Mouse (Mus musculus): ENCODE results near the gene Gm49318. TPM values are rescaled to one million over a fixed set of nuclear protein-coding genes. Genes with fewer than 3 reads are reported as not detected.

The Gm49318 gene
- polyA plus RNA-seq (2015; fragmentation: Nextera tagmentation; extraction: Ambion mirVana): not detected in 2 replicates

DNA sequence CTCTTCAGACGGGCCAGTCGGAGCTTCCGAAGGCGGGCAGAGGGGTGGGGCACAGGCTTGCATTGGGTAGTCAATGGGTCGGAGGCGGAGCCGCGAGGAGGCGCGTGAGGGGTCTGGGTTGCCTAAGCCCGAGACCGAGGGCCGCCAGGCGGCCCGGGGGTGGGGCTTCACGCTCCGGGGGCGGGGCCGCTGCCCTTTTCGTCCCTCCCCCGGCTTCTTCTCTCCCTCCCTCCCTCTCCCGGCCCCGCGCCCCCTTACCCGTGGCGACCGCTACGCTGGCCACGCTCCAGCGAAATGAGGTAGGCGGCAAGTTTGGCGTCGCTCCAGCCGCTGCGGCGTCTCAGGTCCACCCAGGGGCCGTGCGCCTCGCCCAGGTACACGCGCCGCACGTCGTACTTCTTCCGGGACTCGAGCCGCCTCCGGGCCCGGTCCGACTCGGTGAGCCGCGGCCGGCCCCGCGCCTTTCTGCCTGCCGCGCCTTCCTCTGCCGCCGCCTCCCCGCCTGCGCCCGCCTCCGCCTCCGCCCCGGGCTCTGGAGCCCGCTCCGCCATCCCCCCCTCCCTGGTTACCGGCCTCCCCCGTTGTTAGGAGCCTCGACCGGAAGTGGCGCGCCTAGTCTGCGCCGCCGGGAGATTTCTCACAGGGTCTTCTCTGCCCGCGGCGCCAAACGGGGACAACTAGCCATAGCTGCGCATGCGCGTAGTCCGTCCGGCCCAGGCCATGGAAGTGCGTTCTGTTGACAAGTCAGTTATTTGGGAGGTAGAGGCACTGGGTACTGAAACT, at the start of gene Gm49318, which contains the start of gene Zfp653:
Gene Gm49318 (minus strand): TSS at position 469 of the 783 bp plus-strand sequence.
Gene Zfp653 (minus strand): TSS at position 586 of the 783 bp plus-strand sequence.
- Histone ChIP-seq H3K9ac (peak within 1 kb of the TSS; percentile 93), H3K27me3 (no peaks in the 10 kb centered on the region), H3K4me3 (peak within 1 kb of the TSS; percentile 79), H3K27ac (peak within 1 kb of the TSS; percentile 98), H3K36me3 (peaks cover 42% of the 10 kb centered on the region), H3K4me1 (peaks cover 5% of the 10 kb centered on the region; the same call in 1 of the 2 replicates), H3K9me3 (no peaks in the 10 kb centered on the region), H3K4me2 (peak within 1 kb of the TSS; percentile 63)
- WGBS: 1% methylated on average over 61 of the region's 87 CpGs
- ATAC-seq (ENCODE audit: insufficient number of reproducible peaks, insufficient read depth, low FRiP score, low TSS enrichment, low read depth): peak; percentile 98

DNA sequence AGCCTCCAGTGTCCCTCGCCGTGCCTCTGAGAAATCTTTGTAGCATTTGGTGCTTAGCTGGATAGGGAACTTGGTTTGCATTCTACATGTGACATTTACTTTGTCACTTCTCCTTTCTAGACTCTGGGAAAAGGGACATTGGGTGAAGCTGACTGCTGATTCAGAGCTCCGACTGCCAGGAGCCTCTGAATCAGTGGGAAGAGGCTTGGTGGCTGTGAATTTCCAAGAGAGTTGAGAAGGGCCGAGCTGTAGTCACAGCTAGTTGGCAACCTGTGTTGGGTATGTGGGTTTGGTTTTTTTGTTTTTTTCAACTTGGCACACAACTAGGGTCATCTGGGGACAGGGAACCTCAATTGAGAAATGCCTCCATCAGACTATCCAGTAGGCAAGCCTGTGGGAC, 48.5 kb upstream of the Gm49318 start:
- no peak for ATAC-seq (ENCODE audit: insufficient number of reproducible peaks, insufficient read depth, low FRiP score, low TSS enrichment, low read depth)
- no peak overlapping the region for H3K27ac ChIP-seq
- WGBS: 88% methylated on average over 4 of the region's 4 CpGs
- no peaks in the 10 kb centered on the region for H3K9me3 ChIP-seq
- H3K4me3 ChIP-seq: no peak overlapping the region
- peaks cover 4% of the 10 kb centered on the region; the same call in 1 of the 2 replicates for H3K27me3 ChIP-seq
- H3K9ac ChIP-seq: no peak overlapping the region
- peaks cover 14% of the 10 kb centered on the region for H3K4me1 ChIP-seq
- no peak overlapping the region for H3K4me2 ChIP-seq
- H3K36me3 ChIP-seq: no peaks in the 10 kb centered on the region

DNA sequence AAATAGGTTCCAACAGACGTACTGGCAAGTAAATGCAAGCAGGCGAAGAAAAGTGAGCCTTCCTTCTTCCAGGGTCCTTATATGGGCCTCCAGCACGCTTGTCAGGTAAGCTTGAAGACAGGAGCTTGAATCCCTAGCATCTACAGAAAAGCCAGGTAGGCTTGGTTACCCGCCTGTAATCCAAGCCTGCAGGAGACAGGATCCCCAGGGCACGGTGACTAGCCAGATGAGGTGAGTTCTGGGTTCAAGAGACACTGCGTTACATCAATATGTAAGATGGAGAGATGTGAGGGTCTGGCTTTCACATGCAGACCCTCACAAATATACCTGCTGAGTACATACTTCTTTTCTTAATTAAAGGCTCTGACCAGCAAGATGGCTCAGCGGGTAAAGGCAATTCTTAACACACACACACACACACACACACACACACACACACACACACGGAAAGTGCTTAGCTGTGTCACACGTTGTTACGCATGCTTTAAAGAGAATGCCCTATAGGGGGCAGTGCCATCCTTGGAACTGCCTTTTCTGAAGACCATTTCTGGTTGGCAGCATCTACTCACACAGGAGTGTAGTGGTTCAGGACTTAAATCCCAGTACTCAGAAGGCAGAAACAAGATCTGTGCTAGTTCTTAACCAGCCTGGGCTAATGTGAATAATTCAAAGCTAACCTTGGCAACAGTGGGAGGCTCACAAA, 46.8 kb upstream of the Gm49318 start:
- H3K36me3 ChIP-seq: peaks cover 10% of the 10 kb centered on the region
- peak overlapping the region; percentile 84 for H3K4me2 ChIP-seq
- 44% methylated on average over 10 of the region's 10 CpGs for WGBS
- no peak for ATAC-seq (ENCODE audit: insufficient number of reproducible peaks, insufficient read depth, low FRiP score, low TSS enrichment, low read depth)
- no peaks in the 10 kb centered on the region for H3K9me3 ChIP-seq
- no peak overlapping the region for H3K27ac ChIP-seq
- peak overlapping the region; percentile 90 for H3K9ac ChIP-seq
- H3K27me3 ChIP-seq: peaks cover 4% of the 10 kb centered on the region; the same call in 1 of the 2 replicates
- peak overlapping the region; percentile 67 for H3K4me3 ChIP-seq
- H3K4me1 ChIP-seq: peaks cover 14% of the 10 kb centered on the region

DNA sequence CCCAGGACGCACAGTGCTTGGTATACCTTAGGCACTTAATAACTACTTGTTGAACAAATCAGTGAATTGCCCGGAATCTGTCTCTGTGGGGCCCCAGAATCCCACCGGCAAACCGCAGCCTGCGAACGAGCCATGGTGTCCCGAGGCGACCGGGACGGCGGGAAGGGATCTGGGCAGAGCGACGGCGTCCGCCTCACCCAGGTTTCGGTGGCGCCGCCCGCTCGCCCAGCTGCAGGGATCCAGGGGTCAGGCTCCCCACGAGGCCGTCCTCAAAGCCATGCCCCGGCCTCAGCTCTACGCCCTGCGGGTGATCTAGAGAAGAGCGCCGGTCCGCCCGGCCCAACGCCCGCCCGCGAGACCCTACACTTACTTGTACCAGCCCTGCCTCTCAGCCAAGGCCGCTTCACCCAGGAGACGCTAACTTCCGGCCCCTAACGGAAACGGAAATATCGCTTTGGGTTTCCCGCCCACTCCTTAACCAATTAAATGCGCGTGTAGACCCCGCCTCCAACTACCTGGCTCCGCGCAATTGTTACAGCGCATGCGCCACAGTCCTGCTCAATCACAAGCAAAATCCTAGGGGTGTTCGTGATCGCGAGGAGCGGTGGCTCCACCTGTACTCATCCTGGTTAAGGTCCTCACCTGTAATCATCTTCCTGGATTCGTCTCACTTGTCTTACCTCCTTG, 45.8 kb upstream of the Gm49318 start, which contains the start of gene Elof1:
Gene Elof1 (minus strand): TSS at position 433 of the 687 bp plus-strand sequence.
- Histone ChIP-seq H3K4me3 (peak within 1 kb of the TSS; percentile 67), H3K9ac (peak within 1 kb of the TSS; percentile 90), H3K4me1 (peaks cover 14% of the 10 kb centered on the region), H3K4me2 (peak within 1 kb of the TSS; percentile 84), H3K9me3 (no peaks in the 10 kb centered on the region), H3K27ac (peak within 1 kb of the TSS; percentile 85), H3K36me3 (peaks cover 20% of the 10 kb centered on the region), H3K27me3 (peaks cover 4% of the 10 kb centered on the region; the same call in 1 of the 2 replicates)
- under 1% methylated on average over 52 of the region's 52 CpGs for WGBS
- peak; percentile 92 for ATAC-seq (ENCODE audit: insufficient number of reproducible peaks, insufficient read depth, low FRiP score, low TSS enrichment, low read depth)

DNA sequence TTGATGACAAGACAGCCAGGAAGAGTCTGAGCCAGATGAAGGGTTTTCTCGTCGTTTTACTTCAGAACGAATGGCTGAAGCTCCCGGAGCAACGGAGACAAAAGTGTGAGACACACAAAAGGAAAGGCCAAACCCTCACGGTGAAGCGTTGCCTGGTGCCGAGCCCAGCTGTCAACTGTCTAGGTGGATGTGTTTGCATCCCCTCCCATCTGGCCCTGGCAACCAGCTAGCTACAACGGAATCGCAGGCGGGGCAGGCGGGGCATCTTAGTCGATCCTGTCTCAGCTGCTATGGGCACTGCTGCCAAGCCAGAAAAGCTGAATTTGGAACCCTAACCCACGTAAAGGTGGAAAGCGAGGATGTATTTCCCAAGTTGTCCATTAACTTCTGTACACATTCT, 45.0 kb upstream of the Gm49318 start:
- Histone ChIP-seq H3K27ac (peak overlapping the region; percentile 85; the same call in 1 of the 2 replicates), H3K36me3 (peaks cover 28% of the 10 kb centered on the region)
- 39% methylated on average over 15 of the region's 15 CpGs for WGBS

DNA sequence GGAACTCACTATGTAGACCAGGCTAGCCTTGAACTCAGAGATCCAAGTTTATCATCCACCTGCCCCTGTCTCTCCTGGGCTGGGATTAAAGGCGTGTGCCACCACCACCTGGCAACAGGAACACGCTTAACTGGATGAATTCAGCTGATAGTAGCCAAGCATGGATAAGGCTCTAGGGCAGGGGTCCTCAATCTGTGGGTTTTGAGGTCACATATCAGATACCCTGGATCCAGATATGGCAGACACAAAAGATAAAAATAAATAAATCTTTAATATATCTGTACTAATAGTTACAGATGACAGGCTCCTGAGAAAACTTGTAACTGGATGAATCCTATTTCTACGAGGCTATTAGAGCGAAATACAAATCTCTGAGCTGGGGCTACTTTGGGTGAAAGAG, 44.6 kb upstream of the Gm49318 start:
- Histone ChIP-seq H3K9me3 (no peaks in the 10 kb centered on the region), H3K27ac (no peak overlapping the region), H3K36me3 (peaks cover 33% of the 10 kb centered on the region), H3K9ac (peak overlapping the region; percentile 90), H3K4me3 (peak overlapping the region; percentile 67), H3K27me3 (peaks cover 4% of the 10 kb centered on the region; the same call in 1 of the 2 replicates), H3K4me2 (peak overlapping the region; percentile 84), H3K4me1 (peaks cover 14% of the 10 kb centered on the region)
- 87% methylated on average over 4 of the region's 4 CpGs for WGBS
- no peak for ATAC-seq (ENCODE audit: insufficient number of reproducible peaks, insufficient read depth, low FRiP score, low TSS enrichment, low read depth)

More for the DNA sequence above, 45.0 kb upstream of the Gm49318 start:
- Histone ChIP-seq H3K27me3 (peaks cover 4% of the 10 kb centered on the region; the same call in 1 of the 2 replicates), H3K4me1 (peaks cover 14% of the 10 kb centered on the region), H3K4me3 (peak overlapping the region; percentile 67), H3K9ac (peak overlapping the region; percentile 90), H3K4me2 (peak overlapping the region; percentile 84), H3K9me3 (no peaks in the 10 kb centered on the region)
- ATAC-seq (ENCODE audit: insufficient number of reproducible peaks, insufficient read depth, low FRiP score, low TSS enrichment, low read depth): no peak

DNA sequence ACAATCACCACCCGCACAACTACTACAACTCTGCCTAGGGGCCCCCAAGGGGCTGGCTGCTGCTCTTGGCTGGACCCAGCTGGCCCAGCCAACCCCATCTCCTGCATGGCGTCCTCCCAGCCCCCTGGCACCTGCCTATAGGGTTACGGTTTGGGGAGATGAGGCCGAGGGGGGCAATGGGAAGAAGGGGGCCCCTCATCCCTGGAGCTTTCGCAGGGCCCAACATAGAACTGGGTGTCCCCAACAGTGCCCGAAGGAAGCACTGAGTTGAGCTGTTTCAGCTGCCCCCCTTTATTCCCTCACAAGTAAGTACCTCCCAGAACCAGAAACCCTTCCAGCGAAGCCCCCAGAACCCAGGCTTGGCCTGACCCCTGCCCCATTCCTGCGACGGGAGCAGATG, 37.1 kb upstream of the Gm49318 start:
- no peaks in the 10 kb centered on the region for H3K4me1 ChIP-seq
- H3K4me3 ChIP-seq: no peak overlapping the region
- ATAC-seq (ENCODE audit: insufficient number of reproducible peaks, insufficient read depth, low FRiP score, low TSS enrichment, low read depth): no peak
- no peak overlapping the region for H3K9ac ChIP-seq
- no peaks in the 10 kb centered on the region for H3K27me3 ChIP-seq
- H3K36me3 ChIP-seq: peaks cover 35% of the 10 kb centered on the region
- 87% methylated on average over 9 of the region's 9 CpGs for WGBS
- no peak overlapping the region for H3K4me2 ChIP-seq
- no peak overlapping the region for H3K27ac ChIP-seq
- H3K9me3 ChIP-seq: no peaks in the 10 kb centered on the region

DNA sequence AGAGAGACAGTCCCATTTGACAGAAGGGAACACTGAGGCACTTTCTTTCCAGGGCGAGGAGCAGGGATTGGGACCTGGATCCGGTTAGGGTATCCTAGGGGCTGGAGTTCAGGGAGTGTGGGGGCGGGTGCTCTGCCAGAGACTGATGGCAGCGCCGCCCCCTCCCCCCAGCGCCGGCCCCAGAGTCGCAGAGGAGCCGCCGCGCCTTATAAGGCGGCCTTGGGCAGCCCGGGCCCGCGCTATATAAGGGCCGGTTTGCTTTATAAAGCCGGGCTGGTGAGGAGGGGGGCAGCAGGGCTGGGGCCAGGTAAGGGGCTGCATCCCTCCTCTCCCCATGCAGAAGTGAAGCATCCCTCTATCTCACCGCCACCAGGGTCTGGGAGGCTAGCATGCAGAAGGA, 28.9 kb upstream of the Gm49318 start:
- H3K9ac ChIP-seq: no peak overlapping the region
- H3K27me3 ChIP-seq: peaks cover 52% of the 10 kb centered on the region
- H3K4me3 ChIP-seq: peak overlapping the region; percentile 1; the same call in 1 of the 2 replicates

DNA sequence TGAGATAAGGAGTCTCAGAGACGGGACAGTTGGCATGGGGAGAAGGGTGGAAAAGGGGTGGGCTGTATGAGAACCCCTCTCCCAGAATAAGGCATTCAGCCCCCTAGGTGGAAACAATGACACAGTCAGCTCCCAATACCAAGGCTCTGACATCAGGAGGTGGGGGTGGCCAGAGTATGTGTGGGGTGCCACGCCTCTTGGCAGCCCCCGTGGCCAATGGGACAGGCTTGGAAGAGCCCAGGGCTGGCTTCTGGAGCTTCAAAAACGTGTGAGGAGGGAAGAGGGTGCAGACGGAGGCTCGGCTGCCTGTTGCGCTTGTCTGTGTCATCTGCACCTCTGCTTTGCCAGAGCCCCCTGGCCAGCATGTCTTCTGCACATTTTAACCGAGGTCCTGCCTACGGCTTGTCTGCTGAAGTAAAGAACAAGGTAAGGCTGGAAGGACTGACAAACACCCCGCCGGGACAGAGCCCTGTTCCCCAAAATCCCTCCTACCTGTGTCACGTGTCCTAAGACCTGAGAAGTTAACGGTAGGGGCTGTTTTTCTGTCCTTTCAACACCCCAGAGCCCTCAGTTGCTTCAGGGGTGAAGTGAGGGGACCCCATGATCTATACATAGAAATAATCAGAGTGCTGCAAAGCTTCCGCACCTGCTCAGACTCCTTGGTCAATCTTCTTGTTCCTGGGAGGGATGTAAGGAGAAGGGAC, 28.1 kb upstream of the Gm49318 start, which contains the start of gene Cnn1:
Gene Cnn1 (plus strand): TSS at position 224 of the 704 bp plus-strand sequence.
- H3K9me3 ChIP-seq: no peaks in the 10 kb centered on the region
- H3K4me3 ChIP-seq: peak within 1 kb of the TSS; percentile 1; the same call in 1 of the 2 replicates
- no peak within 1 kb of the TSS for H3K27ac ChIP-seq
- H3K36me3 ChIP-seq: no peaks in the 10 kb centered on the region
- no peak for ATAC-seq (ENCODE audit: insufficient number of reproducible peaks, insufficient read depth, low FRiP score, low TSS enrichment, low read depth)
- peaks cover 52% of the 10 kb centered on the region for H3K27me3 ChIP-seq
- peaks cover 11% of the 10 kb centered on the region; the same call in 1 of the 2 replicates for H3K4me1 ChIP-seq
- 6% methylated on average over 14 of the region's 14 CpGs for WGBS
- no peak within 1 kb of the TSS for H3K9ac ChIP-seq
- peak within 1 kb of the TSS; percentile 36 for H3K4me2 ChIP-seq

More for the DNA sequence above, 28.9 kb upstream of the Gm49318 start:
- no peaks in the 10 kb centered on the region for H3K36me3 ChIP-seq
- no peak for ATAC-seq (ENCODE audit: insufficient number of reproducible peaks, insufficient read depth, low FRiP score, low TSS enrichment, low read depth)
- WGBS: 1% methylated on average over 18 of the region's 18 CpGs
- H3K4me2 ChIP-seq: peak overlapping the region; percentile 28
- H3K4me1 ChIP-seq: peaks cover 11% of the 10 kb centered on the region; the same call in 1 of the 2 replicates
- H3K27ac ChIP-seq: no peak overlapping the region
- no peaks in the 10 kb centered on the region for H3K9me3 ChIP-seq

DNA sequence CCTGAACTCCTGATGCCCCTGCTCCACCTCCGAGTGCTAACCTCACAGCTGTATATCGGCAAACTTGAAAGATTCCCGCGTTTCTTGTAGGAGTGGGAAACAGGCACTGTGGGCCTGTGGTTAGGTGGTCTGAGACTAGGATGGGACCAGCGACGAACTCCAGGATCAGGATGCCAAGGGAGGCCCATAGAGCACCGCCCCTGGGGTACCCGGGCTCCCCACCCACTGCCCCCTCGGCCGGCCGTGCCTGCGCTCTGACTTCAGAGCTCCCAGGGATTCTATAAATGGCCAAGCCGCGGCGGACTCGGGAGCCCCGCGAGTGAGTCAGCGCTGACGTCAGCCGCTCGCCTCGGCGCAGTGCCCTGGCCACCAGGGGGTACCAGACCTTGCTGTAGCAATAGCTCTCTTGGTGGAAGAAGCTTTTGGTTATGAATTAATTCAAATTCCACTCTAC, 24.8 kb upstream of the Gm49318 start:
- Histone ChIP-seq H3K4me3 (peak overlapping the region; percentile 42), H3K4me1 (peaks cover 11% of the 10 kb centered on the region; the same call in 1 of the 2 replicates), H3K4me2 (peak overlapping the region; percentile 74), H3K27me3 (peaks cover 41% of the 10 kb centered on the region), H3K9me3 (no peaks in the 10 kb centered on the region), H3K9ac (peak overlapping the region; percentile 67), H3K36me3 (no peaks in the 10 kb centered on the region), H3K27ac (no peak overlapping the region)
- ATAC-seq (ENCODE audit: insufficient number of reproducible peaks, insufficient read depth, low FRiP score, low TSS enrichment, low read depth): no peak
- 2% methylated on average over 24 of the region's 24 CpGs for WGBS

Data from embryonic facial prominence, embryonic 13.5 days (tissue).